Mouse (Mus musculus) brain, embryonic 18.5 days (tissue): ENCODE measurements at regions not wholly inside any gene's neighbourhood (a gene's known extent, or its start where the extent isn't known, plus 50 kb on each side); places are given as distances from the start of the nearest gene placed in this dataset.
A peak's percentile ranks its signal among the peaks of the same experiment; 100 is the strongest.

Experiments
- DNase-seq: peaks from one replicate; pipeline ENCODE4 v3.0.0-alpha.2; 2012; ENCODE audit warnings: low read depth, low spot score

- no peak for DNase-seq
Observed at GRCm38 (mm10) chr3:100401080-100401479, 88.0 kb downstream of the Tent5c start.

- no peak for DNase-seq
Observed at GRCm38 (mm10) chr3:100397491-100397890, 91.6 kb downstream of the Tent5c start.

- no peak for DNase-seq
Observed at GRCm38 (mm10) chr3:100394911-100395604, 94.1 kb downstream of the Tent5c start.

GRCm38 (mm10) chr3:100393956-100394355 is 95.2 kb downstream of the Tent5c start:
- no peak for DNase-seq

GRCm38 (mm10) chr3:100382181-100382580 is 106.9 kb downstream of the Tent5c start:
- no peak for DNase-seq

GRCm38 (mm10) chr3:100381363-100381762 is 107.8 kb downstream of the Tent5c start:
- no peak for DNase-seq

- DNase-seq = no peak
Observed at GRCm38 (mm10) chr3:100376162-100376561, 113.0 kb downstream of the Tent5c start.

GRCm38 (mm10) chr3:100366884-100367840 is 122.0 kb downstream of the Tent5c start:
- DNase-seq = no peak

GRCm38 (mm10) chr3:100366447-100366846 is 122.7 kb downstream of the Tent5c start:
- no peak for DNase-seq

- DNase-seq = no peak
Observed at GRCm38 (mm10) chr3:100365354-100365945, 123.7 kb downstream of the Tent5c start.

GRCm38 (mm10) chr3:100364706-100365105 is 124.4 kb downstream of the Tent5c start:
- no peak for DNase-seq

- DNase-seq = no peak
Observed at GRCm38 (mm10) chr3:100362983-100363382, 126.1 kb downstream of the Tent5c start.

- DNase-seq = no peak
Observed at GRCm38 (mm10) chr3:100360019-100360418, 129.1 kb downstream of the Tent5c start.

- peak; percentile 26 for DNase-seq
Observed at GRCm38 (mm10) chr3:100359036-100359435, 130.1 kb downstream of the Tent5c start.

- no peak for DNase-seq
Observed at GRCm38 (mm10) chr3:100333478-100333877, 155.6 kb downstream of the Tent5c start.

GRCm38 (mm10) chr3:100318357-100318756 is 156.2 kb upstream of the Wdr3 start:
- no peak for DNase-seq

GRCm38 (mm10) chr3:100287818-100288217 is 125.6 kb upstream of the Wdr3 start:
- no peak for DNase-seq

- no peak for DNase-seq
Observed at GRCm38 (mm10) chr3:100266976-100267375, 104.8 kb upstream of the Wdr3 start.

GRCm38 (mm10) chr3:100264991-100265390 is 102.8 kb upstream of the Wdr3 start:
- DNase-seq = no peak
